Mouse (Mus musculus): ENCODE measurements at regions not wholly inside any gene's neighbourhood (a gene's known extent, or its start where the extent isn't known, plus 50 kb on each side); places are given as distances from the start of the nearest gene placed in this dataset.

DNA sequence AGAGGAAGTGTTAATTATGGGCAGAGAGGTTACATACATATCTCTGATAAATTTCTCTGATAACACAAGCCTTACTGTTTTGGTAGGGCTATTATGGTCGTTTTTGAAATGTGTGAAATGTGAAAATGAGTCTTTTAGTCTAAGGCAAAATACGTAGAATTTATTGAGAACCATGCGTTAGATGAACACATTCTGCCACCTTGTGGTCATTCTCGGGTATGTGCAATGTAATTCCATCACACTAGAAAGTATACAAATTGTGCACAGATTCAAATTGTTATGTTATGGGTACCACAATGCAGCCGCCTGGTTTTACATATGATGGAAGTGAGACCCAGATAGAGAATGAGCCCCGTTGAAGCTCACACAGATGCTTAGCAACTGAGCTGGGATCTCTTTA is 138.7 kb downstream of the Cdr1 start:
- peak in 1 of 2 experiments; percentile 34 for DNase-seq (ENCODE audit: low spot score in 2 of 2)

DNA sequence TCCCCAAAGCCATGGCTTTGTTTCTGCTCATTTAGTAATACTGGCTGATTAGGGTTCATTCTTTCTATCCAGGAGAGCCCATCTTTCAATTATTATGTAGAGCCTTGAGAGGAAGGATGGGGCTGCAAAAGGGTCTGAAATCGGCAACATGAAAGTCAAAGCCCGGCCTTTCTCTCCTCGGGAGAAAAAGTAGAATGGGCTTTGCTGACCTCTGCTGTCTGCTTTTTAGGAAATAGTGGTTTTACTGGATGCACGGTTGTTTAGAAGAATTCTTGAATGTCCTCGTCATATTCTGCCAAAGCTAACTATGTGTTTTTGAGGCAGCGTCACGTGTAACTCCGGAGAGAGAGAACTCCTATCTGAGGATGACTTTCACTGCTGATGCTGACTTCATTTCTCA is 142.2 kb downstream of the Cdr1 start:
- DNase-seq (ENCODE audit: low spot score in 2 of 2): peak in 1 of 2 experiments; percentile 6
